Mouse (Mus musculus): ENCODE results near the gene Cd300ld5. TPM values are rescaled to one million over a fixed set of nuclear protein-coding genes. Genes with fewer than 3 reads are reported as not detected.

Gene Cd300ld5
- polyA plus RNA-seq, 2 experiments: 0.13 TPM; not detected in 1

DNA sequence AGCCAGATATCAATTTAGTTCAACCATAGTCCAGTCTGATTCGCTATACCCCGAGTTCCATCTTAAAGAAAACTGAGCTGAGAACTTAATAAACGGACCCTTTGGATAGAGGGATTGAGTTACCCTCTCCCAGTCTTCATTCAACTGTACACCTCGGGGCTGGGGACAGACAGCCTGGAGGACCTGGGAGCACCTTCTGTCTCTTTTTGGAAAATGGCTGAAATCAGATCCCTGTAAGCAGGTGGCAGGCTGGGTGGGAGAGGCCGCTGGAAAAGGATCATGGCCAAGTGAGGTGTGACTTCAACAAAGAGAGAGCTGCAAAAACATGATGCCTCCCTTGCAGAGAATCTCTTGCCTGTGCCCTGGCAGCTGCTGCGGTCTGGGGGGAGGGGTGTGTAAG is 44.6 kb upstream of the Cd300ld5 start:
- WGBS (ENCODE audit: insufficient replicate concordance): 55% methylated on average over 6 of the region's 6 CpGs
- no peaks in the 10 kb centered on the region for H3K36me3 ChIP-seq (replicated peaks; ENCODE audit: control insufficient read depth, insufficient read depth, low read depth)
- H3K4me1 ChIP-seq (replicated peaks; ENCODE audit: control insufficient read depth in 2 of 2, insufficient read depth in 2 of 2, low read length in 1 of 2): peaks cover 0 to 4% of the 10 kb centered on the region in 2 experiments; a peak in 1 of 4 replicates
- no peak for ATAC-seq (ENCODE audit: insufficient read depth)
- H3K4me2 ChIP-seq (ENCODE audit: low read depth): no peak overlapping the region
- no peak overlapping the region for H3K9ac ChIP-seq (replicated peaks)
- H3K27ac ChIP-seq: no peak overlapping the region
- TF ChIP-seq CTCF (IDR thresholded peaks at IDR 0.05; ENCODE audit: low read depth): no peak
- no peak for TF ChIP-seq EP300 (IDR thresholded peaks at IDR 0.05; ENCODE audit: low read depth)
- H3K27me3 ChIP-seq (ENCODE audit: control insufficient read depth, insufficient read depth, low read length): no peaks in the 10 kb centered on the region
- H3K9me3 ChIP-seq (ENCODE audit: control insufficient read depth, low read length): no peaks in the 10 kb centered on the region
- no peak for DNase-seq (ENCODE audit: low read depth in 3 of 3, low spot score in 3 of 3)
- no peak overlapping the region for H3K4me3 ChIP-seq (ENCODE audit: insufficient read depth in 1 of 2, low read depth in 2 of 2, low read length in 2 of 2)

DNA sequence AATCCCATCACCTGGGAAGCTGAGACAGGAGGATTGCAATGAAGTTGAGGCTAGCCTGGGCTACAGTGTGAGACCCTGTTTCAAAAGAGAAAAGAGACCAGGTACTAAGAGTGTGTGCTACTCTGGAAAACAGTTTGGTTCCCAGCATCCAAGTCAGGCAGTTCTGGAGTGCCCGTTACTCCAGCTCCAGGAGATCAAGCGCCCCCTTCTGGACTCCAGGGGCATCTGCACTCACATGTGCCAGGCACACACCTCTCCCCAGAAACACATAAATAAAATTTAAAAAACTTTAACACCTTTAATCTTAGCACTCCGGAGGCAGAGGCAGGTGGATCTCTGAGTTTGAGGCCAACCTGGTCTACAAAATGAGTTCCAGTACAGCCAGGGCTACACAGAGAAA is 43.8 kb upstream of the Cd300ld5 start:
- Histone ChIP-seq H3K4me2 (ENCODE audit: low read depth) (no peak overlapping the region), H3K27ac (no peak overlapping the region), H3K9ac (replicated peaks) (no peak overlapping the region), H3K27me3 (ENCODE audit: control insufficient read depth, insufficient read depth, low read length) (no peaks in the 10 kb centered on the region), H3K4me3 (ENCODE audit: insufficient read depth in 1 of 2, low read depth in 2 of 2, low read length in 2 of 2) (no peak overlapping the region), H3K4me1 (replicated peaks; ENCODE audit: control insufficient read depth in 2 of 2, insufficient read depth in 2 of 2, low read length in 1 of 2) (peaks cover 0 to 8% of the 10 kb centered on the region in 2 experiments; a peak in 1 of 4 replicates), H3K36me3 (replicated peaks; ENCODE audit: control insufficient read depth, insufficient read depth, low read depth) (no peaks in the 10 kb centered on the region), H3K9me3 (ENCODE audit: control insufficient read depth, low read length) (no peaks in the 10 kb centered on the region)
- WGBS (ENCODE audit: insufficient replicate concordance): 40% methylated on average over 3 of the region's 3 CpGs
- ATAC-seq (ENCODE audit: insufficient read depth): no peak
- TF ChIP-seq CTCF (IDR thresholded peaks at IDR 0.05; ENCODE audit: low read depth) (peak; percentile 2; the same call in 1 of the 2 replicates), EP300 (IDR thresholded peaks at IDR 0.05; ENCODE audit: low read depth) (no peak)
- no peak for DNase-seq (ENCODE audit: low read depth in 3 of 3, low spot score in 3 of 3)

DNA sequence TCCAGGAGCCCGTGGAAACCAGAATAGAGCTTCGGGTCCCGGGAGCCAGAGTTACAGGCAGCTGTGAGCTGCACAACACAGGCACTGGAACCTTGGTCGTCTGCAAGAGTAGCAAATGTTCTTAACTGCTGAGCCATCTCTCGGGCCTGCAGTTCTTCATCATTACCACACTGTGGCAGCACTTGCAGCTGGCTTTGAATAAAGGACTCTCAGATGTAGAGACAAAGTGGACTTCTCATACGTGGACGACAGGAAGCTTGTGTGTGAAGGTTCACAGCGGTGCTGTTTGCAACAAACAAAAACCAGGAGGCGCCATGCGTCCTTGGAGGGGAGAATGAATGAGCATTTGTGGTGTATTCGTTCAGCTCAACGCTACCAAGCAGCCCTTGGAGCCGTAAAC is 43.3 kb upstream of the Cd300ld5 start:
- ATAC-seq (ENCODE audit: insufficient read depth) (no peak), DNase-seq (ENCODE audit: low read depth in 3 of 3, low spot score in 3 of 3) (peak; percentile 18 to 29 (median 24))
- Histone ChIP-seq H3K4me2 (ENCODE audit: low read depth) (no peak overlapping the region), H3K27me3 (ENCODE audit: control insufficient read depth, insufficient read depth, low read length) (no peaks in the 10 kb centered on the region), H3K9me3 (ENCODE audit: control insufficient read depth, low read length) (no peaks in the 10 kb centered on the region), H3K27ac (no peak overlapping the region), H3K4me1 (replicated peaks; ENCODE audit: control insufficient read depth in 2 of 2, insufficient read depth in 2 of 2, low read length in 1 of 2) (peaks cover 0 to 8% of the 10 kb centered on the region in 2 experiments; a peak in 1 of 4 replicates), H3K4me3 (ENCODE audit: insufficient read depth in 1 of 2, low read depth in 2 of 2, low read length in 2 of 2) (no peak overlapping the region), H3K36me3 (replicated peaks; ENCODE audit: control insufficient read depth, insufficient read depth, low read depth) (no peaks in the 10 kb centered on the region), H3K9ac (replicated peaks) (no peak overlapping the region)
- TF ChIP-seq CTCF (IDR thresholded peaks at IDR 0.05; ENCODE audit: low read depth): peak; percentile 80
- no peak for TF ChIP-seq EP300 (IDR thresholded peaks at IDR 0.05; ENCODE audit: low read depth)
- WGBS (ENCODE audit: insufficient replicate concordance): 24% methylated on average over 13 of the region's 13 CpGs

DNA sequence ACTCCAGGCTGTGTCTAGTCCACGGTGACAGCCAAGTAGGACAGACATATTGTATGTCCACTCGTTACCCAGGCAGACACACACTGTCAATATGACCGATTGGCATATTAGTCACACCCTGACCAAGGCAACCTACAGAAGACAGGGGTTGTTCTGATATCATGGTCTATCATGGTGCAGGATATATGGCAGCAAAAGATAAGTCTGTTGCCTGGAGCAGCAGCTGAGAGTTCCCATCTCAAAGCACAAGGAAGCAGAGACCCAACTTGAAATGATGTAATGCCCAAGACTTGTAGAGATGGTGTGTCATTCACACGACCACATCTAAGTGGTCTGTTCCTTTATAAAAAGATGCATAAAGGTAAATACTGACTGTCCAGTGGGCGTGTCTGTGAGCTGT is 41.1 kb upstream of the Cd300ld5 start:
- no peak for ATAC-seq (ENCODE audit: insufficient read depth)
- 40% methylated on average over 5 of the region's 5 CpGs for WGBS (ENCODE audit: insufficient replicate concordance)

DNA sequence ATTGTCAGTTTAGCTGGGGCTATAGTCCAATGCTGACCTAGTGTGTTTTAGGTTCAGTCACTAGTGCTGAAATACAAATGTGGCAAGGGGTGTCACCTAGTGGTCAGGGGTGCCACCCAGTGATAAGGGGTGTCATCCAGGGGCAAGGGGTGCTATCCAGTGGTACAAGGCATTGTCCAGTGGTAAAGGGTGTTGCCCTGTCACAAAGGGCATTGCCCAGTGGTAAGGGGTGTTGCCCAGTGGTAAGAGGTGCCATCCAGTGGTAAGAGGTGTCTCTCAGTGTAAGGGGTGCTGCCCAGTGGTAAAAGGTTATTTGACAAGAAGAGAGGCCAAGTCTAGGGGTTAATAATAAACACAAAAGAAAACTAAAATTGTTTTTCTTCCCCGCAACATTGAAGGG is 39.9 kb upstream of the Cd300ld5 start:
- H3K9me3 ChIP-seq (ENCODE audit: control insufficient read depth, low read length): no peaks in the 10 kb centered on the region
- no peak overlapping the region for H3K4me2 ChIP-seq (ENCODE audit: low read depth)
- no peak overlapping the region for H3K27ac ChIP-seq
- ATAC-seq (ENCODE audit: insufficient read depth): no peak
- H3K36me3 ChIP-seq (replicated peaks; ENCODE audit: control insufficient read depth, insufficient read depth, low read depth): no peaks in the 10 kb centered on the region
- no peaks in the 10 kb centered on the region for H3K27me3 ChIP-seq (ENCODE audit: control insufficient read depth, insufficient read depth, low read length)
- WGBS (ENCODE audit: insufficient replicate concordance): 74% methylated on average over 1 of the region's 1 CpGs
- H3K4me1 ChIP-seq (replicated peaks; ENCODE audit: control insufficient read depth in 2 of 2, insufficient read depth in 2 of 2, low read length in 1 of 2): peaks cover 0 to 17% of the 10 kb centered on the region in 2 experiments; a peak in 2 of 4 replicates
- no peak overlapping the region for H3K9ac ChIP-seq (replicated peaks)
- no peak overlapping the region for H3K4me3 ChIP-seq (ENCODE audit: insufficient read depth in 1 of 2, low read depth in 2 of 2, low read length in 2 of 2)
- no peak for DNase-seq (ENCODE audit: low read depth in 3 of 3, low spot score in 3 of 3)
- TF ChIP-seq CTCF (IDR thresholded peaks at IDR 0.05; ENCODE audit: low read depth) (no peak), EP300 (IDR thresholded peaks at IDR 0.05; ENCODE audit: low read depth) (no peak)

More for the DNA sequence above, 41.1 kb upstream of the Cd300ld5 start:
- Histone ChIP-seq H3K4me3 (ENCODE audit: insufficient read depth in 1 of 2, low read depth in 2 of 2, low read length in 2 of 2) (no peak overlapping the region), H3K4me1 (replicated peaks; ENCODE audit: control insufficient read depth in 2 of 2, insufficient read depth in 2 of 2, low read length in 1 of 2) (peaks cover 0 to 17% of the 10 kb centered on the region in 2 experiments; a peak in 2 of 4 replicates), H3K9ac (replicated peaks) (no peak overlapping the region), H3K4me2 (ENCODE audit: low read depth) (no peak overlapping the region), H3K27me3 (ENCODE audit: control insufficient read depth, insufficient read depth, low read length) (no peaks in the 10 kb centered on the region), H3K9me3 (ENCODE audit: control insufficient read depth, low read length) (no peaks in the 10 kb centered on the region), H3K27ac (no peak overlapping the region), H3K36me3 (replicated peaks; ENCODE audit: control insufficient read depth, insufficient read depth, low read depth) (no peaks in the 10 kb centered on the region)
- TF ChIP-seq EP300 (IDR thresholded peaks at IDR 0.05; ENCODE audit: low read depth) (no peak), CTCF (IDR thresholded peaks at IDR 0.05; ENCODE audit: low read depth) (no peak)
- no peak for DNase-seq (ENCODE audit: low read depth in 3 of 3, low spot score in 3 of 3)
